Mouse (Mus musculus) lung, adult 2 months (tissue): ENCODE measurements around the gene Plxdc1.

ENCODE experiments used
- CTCF ChIP-seq: fragments of 200-500 bp; IDR thresholded peaks from 2 replicates; pipeline ENCODE4 v1.5.1; 2011; ENCODE audit warnings: mild to moderate bottlenecking, low read length, control low read depth; ENCODE audit not compliant: insufficient read depth
- POLR2A ChIP-seq: fragments of 200-500 bp; IDR thresholded peaks from 2 replicates; pipeline ENCODE4 v1.6.1; 2011; ENCODE audit warnings: low read depth, mild to moderate bottlenecking, control low read depth, low read length, borderline replicate concordance; ENCODE audit errors: extremely low read depth

DNA sequence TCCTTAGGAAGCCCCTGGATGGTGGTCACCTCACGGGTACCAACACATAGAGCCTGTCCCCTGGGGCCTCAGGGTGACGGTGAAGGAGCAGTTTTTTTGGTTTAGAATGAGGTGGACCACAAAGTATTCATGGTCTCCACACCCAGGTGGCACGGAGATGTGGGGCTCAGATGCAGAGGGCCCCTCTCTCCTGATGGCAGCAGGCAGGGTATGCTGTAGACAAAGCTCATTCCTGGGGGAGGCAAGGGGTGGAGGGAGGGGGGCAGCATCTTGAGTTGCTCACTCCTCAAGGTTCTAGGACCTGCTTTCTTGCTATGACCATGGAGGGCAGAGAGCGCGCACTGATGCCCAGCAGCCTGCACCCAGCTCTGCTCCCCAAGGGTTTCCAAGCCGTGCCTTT is 15.7 kb upstream of the Plxdc1 start:
- TF ChIP-seq CTCF (no peak), POLR2A (no peak)
